12 mouse cellular contexts compared by ENCODE assay signal in the genomic region with DNA sequence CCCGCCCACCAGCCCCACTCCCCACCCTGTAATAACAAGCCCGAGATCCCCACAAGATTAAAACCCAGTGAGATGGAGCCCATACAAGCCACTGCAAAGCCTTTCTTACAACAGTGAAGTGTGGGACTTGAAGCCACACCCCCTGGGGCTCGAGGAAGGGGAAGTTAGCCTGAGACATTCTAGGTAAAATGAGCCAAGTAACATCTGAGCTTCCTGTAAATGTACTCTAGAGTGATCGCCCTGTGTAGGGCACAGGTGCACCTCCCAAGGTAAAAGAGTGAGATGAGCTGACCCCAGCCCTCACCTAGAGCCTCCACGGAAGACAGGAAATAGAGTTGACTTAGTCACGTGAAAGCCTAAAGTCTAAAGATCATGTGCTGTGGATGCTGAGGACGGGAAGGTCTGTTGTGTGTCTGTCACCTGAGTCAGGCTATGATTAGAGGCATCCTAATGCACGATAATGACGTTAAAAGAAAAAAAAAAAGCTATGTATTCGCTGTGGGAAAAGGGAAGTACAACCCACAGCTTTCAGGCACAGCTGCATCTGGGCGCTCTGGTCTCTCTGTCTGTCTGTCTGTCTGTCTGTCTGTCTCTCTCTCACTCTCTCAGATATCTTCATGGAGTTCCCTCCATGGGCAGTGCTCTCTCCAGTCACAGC. TPM values are rescaled to one million over a fixed set of nuclear protein-coding genes. Genes with fewer than 3 reads are reported as not detected.
DNase-seq lines count a peak whose midpoint lies in the region; ATAC-seq and TF ChIP-seq lines count a peak whose summit lies in the region.
"Had no signal": no experiment of that assay in that cellular context is flagged by ENCODE, and none has a peak within 500 bp of the region (broad histone marks: within the 10 kb centered on the region; RNA-seq: fewer than 3 reads in every experiment).

No protein-coding gene starts in this region.

- TF ChIP-seq POLR2A in small intestine, adult 2 months (IDR thresholded peaks at IDR 0.05; ENCODE audit: low read depth, low read length): no peak

- peak overlapping the region; percentile 26; the same call in 1 of the 2 replicates for H3K9ac ChIP-seq in intestine, postnatal 0 days (ENCODE audit: low read depth, low read length)
- H3K9ac ChIP-seq in midbrain, embryonic 14.5 days (replicated peaks; ENCODE audit: low read length): no peak overlapping the region
- H3K9ac ChIP-seq: embryonic facial prominence, embryonic 12.5 days; neural tube, embryonic 13.5 days had no signal

- peak; percentile 74 for ATAC-seq in intestine, postnatal 0 days
- ATAC-seq in erythroid progenitor cell, adult 5-6 weeks (replicated peaks; ENCODE audit: low FRiP score, poor library complexity, severe bottlenecking): no peak
- no peak for ATAC-seq in midbrain, embryonic 14.5 days (ENCODE audit: low FRiP score, low TSS enrichment)

- no peak for TF ChIP-seq CTCF in E14TG2a.4 (conservative IDR thresholded peaks at IDR 0.05; ENCODE audit: low read length)
- no peak for TF ChIP-seq CTCF in intestine, postnatal 0 days (IDR thresholded peaks at IDR 0.05; ENCODE audit: low read depth)
- TF ChIP-seq CTCF in small intestine, adult 2 months (IDR thresholded peaks at IDR 0.05; ENCODE audit: extremely low read depth, insufficient read length, insufficient replicate concordance, low read depth, low read length): no peak

- no peaks in the 10 kb centered on the region for H3K27me3 ChIP-seq in E14TG2a.4 (ENCODE audit: insufficient read depth, low read length)
- H3K27me3 ChIP-seq in intestine, postnatal 0 days (replicated peaks; ENCODE audit: control insufficient read depth, insufficient read depth, low read length): no peaks in the 10 kb centered on the region
- no peaks in the 10 kb centered on the region for H3K27me3 ChIP-seq in small intestine, adult 2 months (ENCODE audit: control insufficient read depth, insufficient read depth, low read length)
- H3K27me3 ChIP-seq in midbrain, embryonic 14.5 days (ENCODE audit: control insufficient read depth, insufficient read depth, low read length): no peaks in the 10 kb centered on the region
- H3K27me3 ChIP-seq: embryonic facial prominence, embryonic 12.5 days; neural tube, embryonic 13.5 days had no signal

- H3K9me3 ChIP-seq in E14TG2a.4 (ENCODE audit: low read length): no peaks in the 10 kb centered on the region
- no peaks in the 10 kb centered on the region for H3K9me3 ChIP-seq in intestine, postnatal 0 days (ENCODE audit: control insufficient read depth)
- no peaks in the 10 kb centered on the region for H3K9me3 ChIP-seq in midbrain, embryonic 14.5 days (ENCODE audit: control insufficient read depth, low read length)
- H3K9me3 ChIP-seq: embryonic facial prominence, embryonic 12.5 days; neural tube, embryonic 13.5 days had no signal

- intact Hi-C loops in heart, postnatal 14 days (cut with DNase I): no loop called here

- H3K4me3 ChIP-seq in E14TG2a.4 (replicated peaks; ENCODE audit: low read length): peak overlapping the region; percentile 21; the same call in 1 of the 2 replicates
- no peak overlapping the region for H3K4me3 ChIP-seq in intestine, postnatal 0 days (ENCODE audit: low read depth, low read length)
- peak overlapping the region; percentile 7; the same call in 1 of the 2 replicates for H3K4me3 ChIP-seq in small intestine, adult 2 months (ENCODE audit: low read depth, low read length)
- H3K4me3 ChIP-seq in midbrain, embryonic 14.5 days (replicated peaks; ENCODE audit: low read depth, low read length): no peak overlapping the region
- H3K4me3 ChIP-seq: embryonic facial prominence, embryonic 12.5 days; neural tube, embryonic 13.5 days had no signal

- peaks cover 9% of the 10 kb centered on the region; the same call in 1 of the 2 replicates for H3K36me3 ChIP-seq in E14TG2a.4 (ENCODE audit: insufficient read depth, low read length)
- no peaks in the 10 kb centered on the region for H3K36me3 ChIP-seq in intestine, postnatal 0 days (ENCODE audit: control insufficient read depth, insufficient read depth)
- no peaks in the 10 kb centered on the region for H3K36me3 ChIP-seq in small intestine, adult 2 months (ENCODE audit: control insufficient read depth, insufficient read depth, low read length)
- no peaks in the 10 kb centered on the region for H3K36me3 ChIP-seq in midbrain, embryonic 14.5 days (ENCODE audit: control insufficient read depth, insufficient read depth, low read length)
- H3K36me3 ChIP-seq: embryonic facial prominence, embryonic 12.5 days; neural tube, embryonic 13.5 days had no signal

- WGBS in intestine, postnatal 0 days: 35% methylated on average over 11 of the region's 11 CpGs
- 28% methylated on average over 11 of the region's 11 CpGs for WGBS in small intestine, adult 2 months
- 83% methylated on average over 11 of the region's 11 CpGs for WGBS in midbrain, embryonic 14.5 days

- peaks cover 95% of the 10 kb centered on the region for H3K4me1 ChIP-seq in E14TG2a.4 (replicated peaks; ENCODE audit: low read depth, low read length)
- H3K4me1 ChIP-seq in intestine, postnatal 0 days (replicated peaks; ENCODE audit: control insufficient read depth, insufficient read depth, low read length): peaks cover 3% of the 10 kb centered on the region; the same call in 1 of the 2 replicates
- peaks cover 24% of the 10 kb centered on the region for H3K4me1 ChIP-seq in small intestine, adult 2 months (ENCODE audit: control insufficient read depth, insufficient read depth, insufficient read length, low read length)
- H3K4me1 ChIP-seq in midbrain, embryonic 14.5 days (ENCODE audit: control insufficient read depth, insufficient read depth, low read length): no peaks in the 10 kb centered on the region

- H3K4me2 ChIP-seq in intestine, postnatal 0 days (replicated peaks; ENCODE audit: low read depth): peak overlapping the region; percentile 30; the same call in 1 of the 2 replicates
- no peak overlapping the region for H3K4me2 ChIP-seq in midbrain, embryonic 14.5 days (ENCODE audit: low read length)
- H3K4me2 ChIP-seq: embryonic facial prominence, embryonic 12.5 days; neural tube, embryonic 13.5 days had no signal

- DNase-seq in heart, adult 11 months: peak; percentile 94
- DNase-seq in heart, postnatal 14 days: no peak
- DNase-seq in midbrain, embryonic 14.5 days: no peak
- DNase-seq in right cerebral cortex, postnatal 25 days: no peak
- DNase-seq: gastrocnemius, postnatal 14 days; kidney, postnatal 4 days had no signal

- peak overlapping the region; percentile 80 for H3K27ac ChIP-seq in intestine, postnatal 0 days (ENCODE audit: low read depth, low read length)
- H3K27ac ChIP-seq in small intestine, adult 2 months (ENCODE audit: insufficient read depth, low read depth, low read length): peak overlapping the region; percentile 67
- H3K27ac ChIP-seq in midbrain, embryonic 14.5 days (replicated peaks; ENCODE audit: low read depth, low read length): no peak overlapping the region
- H3K27ac ChIP-seq: embryonic facial prominence, embryonic 12.5 days; neural tube, embryonic 13.5 days had no signal

RNA-seq across cellular contexts. Expression of gene Tpst2, which starts 10.6 kb away (rescaled TPM):
- 10 to 100 TPM; 50.6 to 55.5 TPM for total RNA-seq in heart, postnatal 14 days (2021)
- polyA plus RNA-seq in intestine, postnatal 0 days (2015; fragmentation: Nextera tagmentation; extraction: Ambion mirVana): 45.3 and 48.4 TPM in 2 replicates
- 29.8 and 35.4 TPM in 2 replicates for polyA plus RNA-seq in small intestine, adult 2 months (2012; rRNA removed)
- 3.4 and 6.5 TPM in 2 replicates for total RNA-seq in erythroid progenitor cell, adult 5-6 weeks (2015; ENCODE audit: low replicate concordance)
- 5.8 and 19.2 TPM in 2 replicates for total RNA-seq in erythroid progenitor cell, adult 5-6 weeks (2017; ENCODE audit: low replicate concordance)
- 24.7 and 26.4 TPM in 2 replicates for polyA plus RNA-seq in midbrain, embryonic 14.5 days (2014; fragmentation: Nextera tagmentation; extraction: Ambion mirVana)

RNA-seq across cellular contexts. Expression of gene Crybb1, which starts 31.5 kb away (rescaled TPM):
- total RNA-seq in heart, postnatal 14 days (2021): 1 to 10 TPM; 1.4 to 1.9 TPM
- polyA plus RNA-seq in intestine, postnatal 0 days (2015; fragmentation: Nextera tagmentation; extraction: Ambion mirVana): 0.22 and 0.34 TPM in 2 replicates
- polyA plus RNA-seq in small intestine, adult 2 months (2012; rRNA removed): 0.33 and 0.34 TPM in 2 replicates
- total RNA-seq in erythroid progenitor cell, adult 5-6 weeks (2015; ENCODE audit: low replicate concordance): not detected in 2 replicates
- not detected in 2 replicates for total RNA-seq in erythroid progenitor cell, adult 5-6 weeks (2017; ENCODE audit: low replicate concordance)
- 1.9 and 3.8 TPM in 2 replicates for polyA plus RNA-seq in midbrain, embryonic 14.5 days (2014; fragmentation: Nextera tagmentation; extraction: Ambion mirVana)

RNA-seq across cellular contexts. Expression of gene Cryba4, which starts 34.8 kb away (rescaled TPM):
- 1 to 10 TPM; 7.2 to 7.8 TPM for total RNA-seq in heart, postnatal 14 days (2021)
- polyA plus RNA-seq in intestine, postnatal 0 days (2015; fragmentation: Nextera tagmentation; extraction: Ambion mirVana): 1.1 and 1.3 TPM in 2 replicates
- polyA plus RNA-seq in small intestine, adult 2 months (2012; rRNA removed): 1.5 and 2.2 TPM in 2 replicates
- total RNA-seq in erythroid progenitor cell, adult 5-6 weeks (2015; ENCODE audit: low replicate concordance): not detected in 2 replicates
- total RNA-seq in erythroid progenitor cell, adult 5-6 weeks (2017; ENCODE audit: low replicate concordance): not detected in 2 replicates
- 0.93 and 1.2 TPM in 2 replicates for polyA plus RNA-seq in midbrain, embryonic 14.5 days (2014; fragmentation: Nextera tagmentation; extraction: Ambion mirVana)

RNA-seq across cellular contexts. Expression of gene Tfip11, which starts 39.0 kb away (rescaled TPM):
- 10 to 100 TPM; 18.8 to 19.5 TPM for total RNA-seq in heart, postnatal 14 days (2021)
- 13.6 and 14.3 TPM in 2 replicates for polyA plus RNA-seq in intestine, postnatal 0 days (2015; fragmentation: Nextera tagmentation; extraction: Ambion mirVana)
- 18.3 and 40.0 TPM in 2 replicates for polyA plus RNA-seq in small intestine, adult 2 months (2012; rRNA removed)
- 6.3 and 8.6 TPM in 2 replicates for total RNA-seq in erythroid progenitor cell, adult 5-6 weeks (2015; ENCODE audit: low replicate concordance)
- 10.5 and 25.9 TPM in 2 replicates for total RNA-seq in erythroid progenitor cell, adult 5-6 weeks (2017; ENCODE audit: low replicate concordance)
- 29.1 and 29.9 TPM in 2 replicates for polyA plus RNA-seq in midbrain, embryonic 14.5 days (2014; fragmentation: Nextera tagmentation; extraction: Ambion mirVana)

RNA-seq across cellular contexts. Expression of gene Srrd, which starts 55.7 kb away (rescaled TPM):
- total RNA-seq in heart, postnatal 14 days (2021): 1 to 10 TPM; 8.4 to 9.4 TPM
- polyA plus RNA-seq in intestine, postnatal 0 days (2015; fragmentation: Nextera tagmentation; extraction: Ambion mirVana): 15.4 and 19.0 TPM in 2 replicates
- 20.5 and 34.1 TPM in 2 replicates for polyA plus RNA-seq in small intestine, adult 2 months (2012; rRNA removed)
- 15.1 and 20.1 TPM in 2 replicates for total RNA-seq in erythroid progenitor cell, adult 5-6 weeks (2015; ENCODE audit: low replicate concordance)
- total RNA-seq in erythroid progenitor cell, adult 5-6 weeks (2017; ENCODE audit: low replicate concordance): 0.38 and 6.2 TPM in 2 replicates
- polyA plus RNA-seq in midbrain, embryonic 14.5 days (2014; fragmentation: Nextera tagmentation; extraction: Ambion mirVana): 52.4 and 68.6 TPM in 2 replicates

Comparison
In these comparisons a context has a peak if more than half of its experiments do, and no peak if none do; other contexts are left out.
1. H3K4me3 ChIP-seq: peak in E14TG2a.4 (single experiment) and small intestine, adult 2 months (single experiment); none in intestine, postnatal 0 days (single experiment) and midbrain, embryonic 14.5 days (single experiment).